Mouse (Mus musculus) CD4-positive helper T cell, adult 2 months (primary cell): ENCODE results near the gene Cspg4.

Source experiments
- DNase-seq: peaks from one replicate; pipeline ENCODE4 v3.0.0-alpha.2; 2012; ENCODE audit warnings: low read depth, missing footprints, low spot score

Gene Cspg4

DNA sequence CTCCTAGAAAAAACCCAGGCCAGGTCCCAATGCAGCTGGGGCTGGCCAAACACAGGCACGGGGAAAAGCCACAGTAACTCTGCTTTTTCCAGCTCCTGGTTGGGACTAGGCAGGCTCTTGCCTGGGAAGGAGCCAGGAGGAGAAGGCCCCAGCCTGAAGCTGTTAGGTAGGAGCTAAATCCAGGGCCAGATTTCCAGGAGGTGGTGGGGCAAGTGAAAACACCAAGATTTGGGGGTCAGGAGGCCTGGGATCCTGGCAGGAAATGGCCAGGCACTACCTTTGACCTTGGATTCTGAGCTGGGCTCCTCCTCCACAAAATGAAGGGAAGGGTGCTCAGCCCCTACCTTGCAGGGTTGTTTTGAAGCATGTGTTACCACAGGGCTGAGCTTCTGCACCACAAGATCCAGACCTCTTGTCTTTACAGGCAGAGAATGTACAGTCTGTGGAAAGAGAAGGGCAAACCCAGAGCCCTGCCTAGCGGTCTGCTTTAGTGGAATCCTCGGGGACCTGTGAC, 560 bp upstream of the Cspg4 start, which contains the start of gene Odf3l1:
Gene Odf3l1 (minus strand): TSS at position 464 of the 514 bp plus-strand sequence.
- DNase-seq, result no peak

DNA sequence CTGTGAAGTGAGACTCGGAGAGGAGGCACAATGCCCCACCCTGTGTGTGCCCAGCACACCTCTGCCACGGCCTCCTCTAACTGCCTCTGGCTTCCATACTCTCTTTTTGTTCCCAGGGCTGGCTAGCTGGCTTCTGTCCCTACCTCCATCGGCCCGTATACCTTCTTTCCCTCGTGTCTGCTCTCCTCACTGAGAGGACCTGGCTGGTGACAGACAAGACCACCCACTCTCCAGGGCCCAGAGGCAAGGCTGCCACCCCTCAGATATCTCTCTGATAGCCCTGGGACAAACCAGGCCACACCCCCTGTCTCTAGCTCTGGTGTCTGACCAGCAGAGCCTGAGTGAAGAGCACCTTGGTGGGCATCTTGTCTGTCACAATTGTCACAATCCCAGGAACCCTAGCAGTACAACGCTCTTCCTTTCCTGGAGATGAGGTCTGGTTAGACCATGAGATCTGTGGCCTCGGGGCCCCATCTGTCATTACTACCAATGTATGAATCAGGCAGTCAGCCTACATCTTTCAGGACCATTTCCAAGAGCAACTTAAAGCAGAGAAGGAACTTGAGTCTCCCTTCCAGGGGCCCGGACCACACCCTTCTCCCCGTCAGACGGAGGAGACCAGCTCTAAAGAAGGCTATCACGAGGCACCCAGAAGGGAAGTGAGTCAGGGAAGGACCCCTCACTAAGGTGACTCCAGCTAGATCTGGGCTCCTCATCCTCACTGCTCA, 1.0 kb downstream of the Cspg4 start:
- no peak for DNase-seq

DNA sequence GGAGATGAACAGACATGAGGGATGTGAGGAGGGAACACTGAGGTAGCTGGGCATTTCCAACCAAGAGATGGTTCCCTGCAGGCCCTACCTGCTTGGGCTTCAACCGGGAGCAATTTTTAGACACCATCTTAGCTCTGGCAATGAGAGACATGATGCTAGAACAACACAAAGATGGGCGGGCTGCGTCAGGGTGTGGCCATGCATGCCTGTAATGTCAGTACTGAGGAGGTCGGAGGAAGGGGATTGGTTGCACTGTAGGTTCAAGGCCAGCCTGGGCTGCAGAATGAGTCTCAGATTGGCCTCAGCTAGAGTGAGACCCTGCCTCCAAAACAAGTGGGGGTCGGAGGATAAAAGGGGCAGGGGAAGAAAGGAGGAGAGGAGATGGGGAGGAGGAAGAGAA, 1.6 kb downstream of the Cspg4 start:
- DNase-seq, result no peak

DNA sequence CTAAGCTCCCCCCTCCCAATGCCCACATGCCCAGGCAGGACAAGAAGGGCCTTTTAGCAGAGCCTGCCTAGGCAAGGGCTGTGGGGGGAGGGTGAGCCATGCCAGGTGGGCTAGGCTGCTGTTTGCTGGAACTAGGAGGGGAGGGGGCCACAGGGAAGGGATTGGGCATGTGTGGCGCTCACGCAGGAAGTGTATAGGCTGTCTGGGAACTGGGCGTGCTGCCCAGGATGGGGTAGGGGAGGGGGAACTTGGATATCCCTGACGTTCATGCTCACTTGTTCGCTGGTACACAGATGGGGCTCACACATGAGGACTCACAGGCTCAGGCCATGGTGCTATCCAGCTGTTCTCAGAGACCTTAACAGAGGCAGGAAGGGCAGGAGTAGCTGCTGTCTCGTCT, 3.5 kb downstream of the Cspg4 start:
- no peak for DNase-seq

DNA sequence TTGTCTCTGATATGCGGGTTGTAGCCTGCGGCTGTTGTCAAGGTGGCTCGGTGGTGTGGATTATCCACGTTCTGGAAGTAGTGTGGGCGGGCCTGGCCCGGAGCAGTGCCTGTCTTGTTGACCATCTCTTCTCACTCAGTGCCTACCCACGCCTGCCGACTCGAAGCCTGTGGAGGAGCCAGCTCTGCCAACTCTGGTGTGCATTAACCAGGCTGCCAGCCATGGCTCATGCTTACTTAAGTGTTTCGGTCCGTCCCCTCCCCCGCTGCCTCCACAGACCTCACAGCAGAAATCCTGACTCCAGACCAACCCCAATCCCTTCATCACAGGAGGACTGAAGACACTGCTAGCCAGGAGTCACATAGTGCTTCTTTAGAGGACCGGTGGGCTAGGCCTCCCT, 4.7 kb downstream of the Cspg4 start:
- no peak for DNase-seq

DNA sequence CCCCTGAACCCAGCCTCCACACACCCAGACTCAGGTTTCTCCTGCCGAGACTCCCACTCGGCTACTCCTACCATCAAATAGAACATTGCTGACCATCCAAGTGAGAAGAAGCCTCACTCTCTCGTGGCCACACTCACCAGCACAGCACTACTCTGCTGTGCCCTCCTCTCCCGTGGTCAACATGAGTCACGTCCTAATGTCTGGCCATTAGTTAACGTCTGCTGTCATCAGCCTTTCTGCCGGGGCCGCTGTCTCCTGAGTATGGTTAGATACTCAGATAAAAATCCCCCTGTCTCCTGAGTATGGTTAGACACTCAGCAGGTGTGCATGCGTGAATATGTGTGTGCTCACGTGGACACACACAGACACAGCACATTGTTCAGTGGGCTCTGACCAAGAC, 5.9 kb downstream of the Cspg4 start:
- DNase-seq, result no peak

DNA sequence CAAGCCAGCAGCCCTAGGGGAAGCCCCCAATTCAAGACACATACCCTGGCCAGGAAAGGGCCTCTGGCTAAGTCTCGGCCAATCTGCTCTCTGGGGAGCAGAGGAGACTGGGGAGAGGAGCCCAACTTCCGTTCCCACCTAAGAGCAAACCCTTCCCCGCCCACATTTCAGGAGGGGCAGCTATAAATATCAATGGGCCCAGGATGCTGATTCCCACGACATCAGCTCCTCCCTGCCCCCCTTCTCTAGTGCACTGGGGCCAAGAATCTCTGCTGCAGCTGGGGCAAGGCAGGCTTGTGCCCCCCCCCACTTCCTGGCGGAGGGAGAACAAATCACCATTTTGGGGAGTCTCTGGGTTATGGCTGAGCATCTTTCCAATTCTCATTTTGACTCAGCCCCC, 6.4 kb downstream of the Cspg4 start:
- DNase-seq, result no peak

DNA sequence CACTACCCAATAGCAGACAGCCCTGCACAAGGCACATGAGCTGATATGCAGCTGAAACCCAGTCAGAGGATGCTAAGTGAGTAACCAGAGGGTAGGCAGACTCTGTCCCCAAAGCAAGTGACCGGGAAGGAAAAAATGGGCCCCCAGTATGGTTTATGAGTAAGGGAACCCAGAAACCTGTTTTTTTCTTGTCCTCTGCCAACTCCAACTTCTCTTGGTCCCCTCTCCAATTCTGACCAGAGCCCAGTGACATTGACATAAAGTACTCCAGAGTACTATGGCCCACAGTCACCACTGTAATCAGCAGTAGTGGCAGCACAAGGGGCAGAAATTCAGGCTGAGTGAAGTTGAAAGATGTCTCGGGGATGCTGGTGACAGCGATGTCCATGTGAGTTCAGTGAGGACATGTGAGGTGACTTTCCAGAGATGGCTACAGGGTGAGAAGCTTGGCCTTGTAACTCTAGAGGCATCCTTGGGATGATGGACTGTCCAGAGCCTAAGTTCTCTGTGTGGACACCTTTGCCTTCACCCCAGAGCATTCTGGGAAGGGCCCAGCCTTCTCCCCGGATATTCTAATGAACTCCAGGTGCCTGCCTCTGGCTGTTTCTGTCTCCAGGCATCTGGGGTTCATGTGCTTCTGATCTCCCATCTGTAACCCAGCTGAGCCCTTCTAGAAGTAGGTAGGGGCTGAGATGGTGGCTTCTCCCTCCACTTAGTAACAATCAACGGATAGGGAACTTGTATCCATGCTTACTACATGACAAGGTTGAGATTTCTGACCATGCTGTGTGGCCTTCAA, 7.5 kb downstream of the Cspg4 start:
- DNase-seq, result no peak

DNA sequence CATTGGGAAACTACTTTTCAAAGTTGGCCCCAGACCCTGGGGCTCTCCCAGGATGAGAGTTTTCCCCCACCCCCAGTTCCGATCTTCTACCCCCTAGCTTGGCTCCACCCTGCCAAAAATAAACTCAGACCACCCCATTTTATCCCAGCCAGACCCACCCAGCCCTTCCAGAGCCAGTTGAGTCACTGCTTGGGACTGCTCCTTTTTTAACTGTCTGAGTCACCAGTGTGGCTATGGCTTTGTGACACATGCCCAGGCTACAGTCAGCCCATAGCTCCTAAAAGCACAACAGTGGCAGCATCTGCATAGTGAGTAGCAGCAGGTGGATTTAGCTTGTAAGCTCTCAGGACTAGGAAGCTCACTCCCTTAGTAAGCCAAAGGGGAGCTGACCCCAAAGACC, 8.3 kb downstream of the Cspg4 start:
- DNase-seq, result no peak

DNA sequence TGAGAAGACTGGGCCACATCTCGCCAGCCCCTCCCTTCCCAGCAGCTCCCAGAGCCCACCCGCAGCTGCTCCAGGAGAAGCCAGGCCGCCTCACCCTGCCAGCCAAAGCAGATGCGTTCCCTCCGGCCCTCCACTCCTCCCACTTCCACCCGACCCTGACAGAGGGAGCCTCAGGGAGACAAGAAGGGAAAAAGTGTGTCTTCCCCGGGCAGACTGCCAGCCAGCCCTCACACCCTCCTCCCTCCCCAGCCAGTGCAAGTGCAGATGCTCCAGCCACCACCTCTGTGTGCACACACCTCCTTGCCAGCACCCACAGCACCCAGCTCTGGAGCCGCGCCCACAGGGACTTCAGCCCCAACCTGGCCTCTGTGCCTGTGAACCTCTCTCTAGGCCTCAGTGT, 12.0 kb downstream of the Cspg4 start:
- no peak for DNase-seq

DNA sequence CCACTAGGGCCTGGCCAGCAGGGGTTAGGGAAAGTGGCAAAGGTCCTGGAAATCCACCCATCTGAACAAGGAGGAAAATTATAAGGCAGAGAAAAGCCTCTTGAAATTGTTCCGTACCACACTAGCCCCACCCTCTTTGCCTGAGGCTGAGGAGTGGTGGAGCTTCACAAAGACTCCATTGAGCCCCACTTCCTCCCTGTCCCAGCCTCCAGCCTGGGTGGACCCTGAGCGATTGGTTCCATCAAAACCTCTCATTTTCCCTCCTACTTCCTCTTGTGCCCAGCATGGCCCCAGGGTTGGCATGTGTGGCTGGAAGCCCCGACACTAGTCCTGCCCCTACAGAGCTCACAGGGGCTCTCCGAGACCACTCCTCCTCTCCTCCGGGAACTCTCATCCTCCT, 12.5 kb downstream of the Cspg4 start:
- DNase-seq, result no peak

DNA sequence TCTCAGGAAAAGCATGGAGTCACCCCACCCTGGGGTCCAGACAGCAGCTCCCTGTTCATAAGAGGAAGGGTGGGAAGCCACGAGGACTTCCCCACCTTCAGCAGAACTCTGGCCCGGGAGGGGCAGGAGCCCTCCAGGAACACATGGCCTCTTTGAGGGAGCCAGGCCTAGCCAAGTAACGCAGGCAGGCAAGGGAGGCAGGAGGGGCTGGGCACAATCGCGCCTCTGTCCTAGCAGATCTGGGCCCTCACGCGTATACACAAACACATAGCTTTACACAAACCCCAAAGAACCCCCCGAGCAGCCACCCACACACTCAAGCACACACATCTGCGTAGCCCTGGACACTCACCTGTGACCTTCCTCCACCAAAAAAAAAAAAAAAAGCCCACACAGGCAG, 16.0 kb downstream of the Cspg4 start:
- no peak for DNase-seq

DNA sequence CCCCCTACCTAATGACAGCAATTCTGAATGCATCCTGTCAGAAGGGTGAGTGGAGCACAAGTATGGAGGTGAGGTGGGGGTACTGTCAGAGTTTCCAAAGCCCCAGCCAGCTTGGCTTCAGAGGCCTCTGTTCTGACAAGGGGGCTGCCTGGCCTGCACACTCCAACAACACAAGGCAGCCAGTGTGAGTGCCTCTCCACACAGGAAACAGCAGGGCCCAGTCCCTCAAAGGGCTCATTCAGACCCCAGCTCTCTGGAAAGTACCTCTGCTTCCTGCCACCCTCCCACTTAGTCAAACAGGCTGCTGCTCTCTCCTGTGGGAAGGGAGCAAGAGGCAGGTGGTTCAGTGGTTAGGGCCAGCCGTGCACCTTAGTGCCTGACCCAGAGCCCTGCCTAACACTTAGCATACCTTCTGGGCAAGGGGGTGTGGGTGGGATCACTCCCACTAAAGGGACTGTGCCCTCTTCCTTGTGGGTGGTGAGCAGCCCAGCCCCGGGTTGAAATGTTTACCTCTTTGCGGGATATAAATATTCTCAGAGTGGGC, 16.8 kb downstream of the Cspg4 start:
- no peak for DNase-seq

DNA sequence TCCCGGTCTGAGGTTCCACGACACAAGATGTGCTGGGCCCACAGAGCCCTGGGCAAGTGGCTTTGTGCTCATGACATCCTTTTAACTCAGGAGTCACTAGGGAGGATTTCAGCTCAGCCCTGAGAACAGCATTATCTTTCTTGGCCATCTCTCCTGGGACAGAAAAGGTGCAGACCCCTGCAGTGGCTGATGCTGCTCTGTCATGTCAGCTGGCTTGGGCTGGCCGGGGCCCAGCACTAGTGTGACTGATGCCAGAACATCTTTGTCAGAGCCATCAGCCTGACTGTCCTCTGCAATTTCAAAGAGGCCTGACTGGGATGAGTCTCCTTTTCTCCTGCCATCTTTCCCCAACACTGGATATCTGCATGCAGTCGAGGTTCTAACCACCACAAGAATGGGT, 17.4 kb downstream of the Cspg4 start:
- no peak for DNase-seq

DNA sequence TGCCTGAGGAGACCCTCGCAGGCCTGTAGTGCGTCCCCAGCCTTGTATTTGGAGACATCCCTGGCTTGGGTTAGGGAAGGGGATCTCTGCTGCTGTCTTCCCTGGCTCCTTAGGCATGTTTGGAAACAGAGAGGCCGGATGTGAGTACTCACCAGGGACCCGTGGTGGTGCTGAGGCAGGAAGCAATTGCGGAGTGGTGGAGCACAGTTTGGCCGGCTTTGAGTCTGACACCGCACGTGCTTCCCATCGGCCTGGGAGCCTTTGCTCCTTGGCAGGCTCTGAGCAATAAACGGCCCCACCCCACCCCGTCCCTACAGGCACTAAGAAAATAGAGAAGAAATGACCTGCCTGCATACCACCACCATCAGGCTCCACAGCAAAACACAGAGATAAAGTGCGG, 18.0 kb downstream of the Cspg4 start:
- no peak for DNase-seq

DNA sequence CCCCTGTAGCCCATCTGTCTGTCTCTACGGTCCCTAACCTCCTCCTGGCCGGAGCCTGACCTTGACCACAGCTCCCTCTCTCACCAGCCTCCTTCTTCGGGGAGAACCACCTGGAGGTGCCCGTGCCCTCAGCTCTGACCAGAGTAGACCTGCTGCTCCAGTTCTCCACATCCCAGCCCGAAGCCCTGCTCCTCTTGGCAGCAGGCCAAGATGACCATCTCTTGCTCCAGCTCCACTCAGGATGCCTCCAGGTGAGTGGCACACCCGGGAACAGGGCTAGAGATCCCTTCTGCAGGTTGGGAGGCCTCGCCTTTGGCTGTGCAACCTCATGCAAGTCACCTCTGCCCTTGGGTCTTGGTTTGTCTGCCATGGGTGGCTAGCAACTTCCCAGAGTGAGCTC, 18.6 kb downstream of the Cspg4 start:
- no peak for DNase-seq

DNA sequence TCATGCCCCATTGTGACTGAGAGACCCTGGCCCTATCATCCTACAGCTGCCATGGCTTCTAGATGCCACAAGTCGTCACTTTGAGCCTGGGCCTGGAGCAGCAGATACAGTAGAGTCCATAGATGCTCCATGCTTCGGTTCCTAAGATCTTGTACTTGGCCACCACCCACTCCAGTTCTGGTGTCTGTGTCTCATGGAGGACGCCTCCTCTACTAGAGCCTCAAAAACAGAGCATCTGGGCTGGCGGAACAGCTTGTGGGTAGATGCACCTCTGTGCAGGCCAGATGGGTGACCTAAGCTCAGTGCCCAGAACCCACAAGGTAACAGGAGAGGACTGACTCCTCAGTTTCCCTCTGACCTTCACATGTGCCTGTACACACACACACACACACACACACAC, 19.5 kb downstream of the Cspg4 start:
- no peak for DNase-seq

DNA sequence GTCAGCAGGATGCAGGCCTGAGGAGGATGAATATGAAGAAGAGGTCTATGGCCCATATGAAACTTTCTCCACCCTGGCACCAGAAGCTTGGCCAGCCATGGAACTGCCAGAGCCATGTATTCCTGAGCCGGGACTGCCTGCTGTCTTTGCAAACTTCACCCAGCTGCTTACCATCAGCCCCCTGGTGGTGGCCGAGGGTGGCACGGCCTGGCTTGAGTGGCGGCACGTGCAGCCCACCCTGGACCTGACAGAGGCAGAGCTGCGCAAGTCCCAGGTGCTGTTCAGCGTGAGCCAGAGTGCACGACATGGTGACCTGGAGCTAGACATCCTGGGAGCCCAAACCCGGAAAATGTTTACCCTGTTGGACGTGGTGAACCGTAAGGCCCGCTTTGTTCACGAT, 21.3 kb downstream of the Cspg4 start:
- no peak for DNase-seq

DNA sequence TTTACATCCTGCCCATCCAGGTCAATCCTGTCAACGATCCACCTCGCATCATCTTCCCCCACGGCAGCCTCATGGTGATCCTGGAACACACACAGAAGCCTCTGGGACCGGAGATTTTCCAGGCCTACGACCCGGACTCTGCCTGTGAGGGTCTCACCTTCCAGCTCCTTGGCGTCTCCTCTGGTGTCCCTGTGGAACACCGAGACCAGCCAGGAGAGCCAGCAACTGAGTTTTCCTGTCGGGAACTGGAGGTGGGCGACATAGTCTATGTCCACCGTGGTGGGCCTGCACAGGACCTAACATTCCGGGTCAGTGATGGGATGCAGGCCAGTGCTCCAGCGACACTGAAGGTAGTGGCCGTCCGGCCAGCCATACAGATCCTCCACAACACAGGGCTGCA, 21.8 kb downstream of the Cspg4 start:
- no peak for DNase-seq

DNA sequence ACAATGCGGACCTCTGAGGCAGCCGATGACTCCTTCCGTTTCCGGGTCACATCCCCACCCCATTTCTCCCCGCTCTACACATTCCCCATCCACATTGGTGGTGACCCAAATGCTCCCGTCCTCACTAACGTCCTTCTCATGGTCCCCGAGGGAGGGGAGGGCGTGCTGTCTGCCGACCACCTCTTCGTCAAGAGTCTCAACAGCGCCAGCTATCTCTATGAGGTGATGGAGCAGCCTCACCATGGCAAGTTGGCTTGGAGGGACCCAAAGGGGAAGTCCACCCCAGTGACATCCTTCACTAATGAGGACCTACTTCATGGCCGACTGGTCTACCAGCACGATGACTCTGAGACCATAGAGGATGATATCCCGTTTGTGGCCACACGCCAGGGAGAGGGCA, 22.7 kb downstream of the Cspg4 start:
- no peak for DNase-seq

DNA sequence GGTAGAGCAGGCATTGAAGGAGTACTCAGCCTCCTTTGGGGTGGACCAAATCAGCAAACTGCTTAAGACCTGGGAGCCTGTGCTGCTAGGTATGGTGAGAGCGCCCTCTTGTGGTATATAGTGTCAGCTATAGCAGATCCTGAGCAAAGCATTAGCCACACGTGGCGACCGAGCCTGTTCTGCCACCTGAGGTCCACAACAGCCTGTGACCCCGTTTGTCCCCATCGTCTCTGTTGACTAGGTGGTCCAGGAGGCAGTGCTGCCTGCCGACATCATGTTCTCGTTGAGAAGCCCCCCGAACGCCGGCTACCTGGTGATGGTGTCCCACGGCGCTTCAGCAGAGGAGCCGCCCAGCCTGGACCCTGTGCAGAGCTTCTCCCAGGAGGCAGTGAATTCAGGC, 25.0 kb downstream of the Cspg4 start:
- peak; percentile 72 for DNase-seq

DNA sequence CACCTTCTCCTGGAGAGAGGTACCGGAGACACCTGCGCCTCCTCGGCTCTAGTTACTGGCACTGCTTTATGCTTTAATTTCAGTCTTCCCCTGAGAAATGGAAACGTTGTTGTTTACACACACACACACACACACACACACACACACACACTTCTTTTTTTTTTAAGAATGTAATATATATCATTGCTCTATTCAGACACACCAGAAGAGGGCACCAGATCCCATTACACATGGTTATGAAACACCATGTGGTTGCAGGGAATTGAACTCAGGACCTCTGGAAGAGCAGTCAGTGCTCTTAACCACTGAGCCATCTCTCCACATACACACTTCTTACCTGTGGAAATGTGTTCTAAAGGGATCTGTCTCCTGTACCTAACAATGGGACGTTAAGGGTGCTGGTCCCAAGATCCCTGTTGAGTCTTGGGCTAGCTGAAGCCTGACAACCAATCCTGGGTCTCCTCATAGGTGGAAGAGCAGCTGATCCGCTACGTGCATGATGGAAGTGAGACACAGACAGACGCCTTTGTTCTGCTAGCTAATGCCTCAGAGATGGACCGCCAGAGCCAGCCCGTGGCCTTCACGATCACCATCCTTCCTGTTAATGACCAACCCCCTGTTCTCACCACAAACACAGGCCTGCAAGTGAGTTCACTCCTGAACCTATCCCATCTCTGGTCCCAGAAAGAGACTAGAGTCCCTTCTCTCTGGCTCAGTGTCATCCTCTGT, 25.9 kb downstream of the Cspg4 start:
- DNase-seq, result no peak
